Mouse (Mus musculus): ENCODE results near the gene Vamp4. TPM values are rescaled to one million over a fixed set of nuclear protein-coding genes. Genes with fewer than 3 reads are reported as not detected.

Gene Vamp4
- total RNA-seq, 1 experiment: 7.3 TPM

DNA sequence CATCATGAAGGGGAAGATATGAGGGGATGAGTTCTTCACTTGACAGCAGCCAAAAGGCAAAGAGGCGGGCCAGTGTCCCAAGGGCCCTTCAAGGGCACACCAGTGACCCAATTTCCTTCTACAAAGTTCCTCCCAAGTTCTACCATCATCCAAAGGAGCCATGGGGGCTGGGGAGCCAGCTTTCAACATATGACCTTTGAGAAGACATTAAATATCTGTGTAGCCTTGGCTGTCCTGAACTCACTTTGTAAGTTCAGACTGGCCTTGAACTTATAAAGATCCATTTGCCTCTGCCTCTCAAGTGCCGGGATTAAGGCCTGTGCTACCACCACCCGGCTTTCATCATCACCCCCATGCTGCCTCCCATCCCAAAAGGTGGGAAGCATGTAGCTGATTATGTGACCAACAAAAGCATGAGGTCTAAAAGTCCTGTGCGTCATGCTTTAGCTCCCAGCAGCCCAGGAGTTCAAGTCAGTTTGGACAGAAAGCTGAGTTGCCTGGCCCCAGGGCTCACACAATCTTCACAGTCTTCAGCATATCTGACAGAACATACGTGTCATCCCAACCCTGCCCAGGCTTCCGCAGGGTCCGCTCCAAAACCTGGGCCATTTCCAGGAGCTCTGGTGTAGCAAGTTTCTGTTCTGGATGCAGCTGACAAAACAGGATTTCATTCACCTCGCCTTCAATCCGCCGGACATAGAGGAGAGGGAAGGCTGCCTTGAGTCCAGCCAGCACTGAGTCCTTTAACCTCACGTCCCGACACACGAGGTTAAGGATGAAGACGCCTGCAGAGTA, 36.4 kb upstream of the Vamp4 start:
- no peak for DNase-seq (ENCODE audit: low read depth, low spot score)
- H3K4me3 ChIP-seq (ENCODE audit: insufficient read depth in 1 of 2, low read depth in 1 of 2, low read length in 2 of 2, poor library complexity in 1 of 2, severe bottlenecking in 1 of 2): no peak overlapping the region
- no peak overlapping the region for H3K27ac ChIP-seq (ENCODE audit: insufficient read depth, low read depth, low read length, poor library complexity, severe bottlenecking)
- H3K9ac ChIP-seq (ENCODE audit: insufficient read depth, low read depth, low read length, poor library complexity, severe bottlenecking): no peak overlapping the region
- H3K36me3 ChIP-seq (ENCODE audit: control insufficient read depth, insufficient read depth, low read length, poor library complexity, severe bottlenecking): peaks cover 31% of the 10 kb centered on the region
- no peaks in the 10 kb centered on the region for H3K4me1 ChIP-seq (ENCODE audit: control insufficient read depth in 2 of 2, insufficient read depth in 2 of 2, low read length in 2 of 2, poor library complexity in 1 of 2)
- in situ Hi-C loops (cut with MboI; ENCODE audit: low sequenced_read_pairs in 2 of 2, unreplicated experiment in 2 of 2): no loop called here
- H3K9me3 ChIP-seq (ENCODE audit: control insufficient read depth, insufficient read depth, low read depth, low read length): no peaks in the 10 kb centered on the region
- no peak for TF ChIP-seq CHD2 (IDR thresholded peaks at IDR 0.05; ENCODE audit: low read depth, low read length)
- TF ChIP-seq ZC3H11A (IDR thresholded peaks at IDR 0.05; ENCODE audit: borderline replicate concordance, low read depth, low read length): no peak
- TF ChIP-seq HCFC1 (IDR thresholded peaks at IDR 0.05; ENCODE audit: borderline replicate concordance, insufficient read depth, low read length): no peak
- no peak for TF ChIP-seq MAFK (IDR thresholded peaks at IDR 0.05; ENCODE audit: insufficient read depth, low read depth, low read length)
- no peak for TF ChIP-seq ZNF384 (IDR thresholded peaks at IDR 0.05; ENCODE audit: low read depth, low read length)

DNA sequence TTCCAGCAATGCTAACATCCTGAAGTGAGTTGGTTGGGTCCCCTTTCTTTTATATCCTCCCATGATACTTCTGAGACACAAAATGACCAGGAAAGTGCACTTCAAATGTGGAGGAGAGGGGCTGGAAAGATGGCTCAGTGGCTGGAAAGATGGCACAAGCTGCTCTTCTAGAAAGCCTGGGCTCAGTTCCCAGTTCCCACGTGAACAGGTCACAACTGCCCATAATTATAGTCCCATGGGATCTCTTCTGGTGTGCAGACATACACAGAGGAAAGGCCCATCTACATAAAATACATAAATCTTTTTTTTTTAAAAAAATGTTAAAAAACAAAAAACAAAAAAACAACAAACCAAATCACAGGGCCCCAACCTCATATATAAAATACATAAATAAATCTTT, 27.1 kb upstream of the Vamp4 start:
- H3K9ac ChIP-seq (ENCODE audit: insufficient read depth, low read depth, low read length, poor library complexity, severe bottlenecking): no peak overlapping the region
- H3K36me3 ChIP-seq (ENCODE audit: control insufficient read depth, insufficient read depth, low read length, poor library complexity, severe bottlenecking): peaks cover 44% of the 10 kb centered on the region

DNA sequence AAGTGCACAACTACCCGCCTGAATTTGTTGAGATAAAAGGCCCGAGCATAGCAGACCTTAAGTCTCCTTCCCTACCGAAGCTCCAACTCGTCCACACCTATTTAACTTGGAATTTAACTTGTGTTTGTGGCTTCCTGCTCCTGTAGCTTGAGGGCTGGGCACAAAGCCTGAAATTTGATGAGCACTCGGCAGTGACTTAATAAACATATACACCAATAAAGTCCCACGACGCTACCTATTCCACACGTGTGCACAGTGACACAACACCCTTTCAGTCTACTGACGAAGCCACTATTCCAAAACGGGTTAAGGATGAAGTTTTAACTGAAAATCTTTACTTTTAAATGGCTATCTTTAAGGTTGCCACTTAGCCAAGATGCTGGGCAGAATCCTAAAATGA, 22.7 kb upstream of the Vamp4 start:
- no peak overlapping the region for H3K27ac ChIP-seq (ENCODE audit: insufficient read depth, low read depth, low read length, poor library complexity, severe bottlenecking)
- DNase-seq (ENCODE audit: low read depth, low spot score): no peak
- TF ChIP-seq HCFC1 (IDR thresholded peaks at IDR 0.05; ENCODE audit: borderline replicate concordance, insufficient read depth, low read length): no peak
- no peaks in the 10 kb centered on the region for H3K9me3 ChIP-seq (ENCODE audit: control insufficient read depth, insufficient read depth, low read depth, low read length)
- in situ Hi-C loops (cut with MboI; ENCODE audit: low sequenced_read_pairs in 2 of 2, unreplicated experiment in 2 of 2): no loop called here
- peak overlapping the region; percentile 74 to 83 for H3K4me3 ChIP-seq (ENCODE audit: insufficient read depth in 1 of 2, low read depth in 1 of 2, low read length in 2 of 2, poor library complexity in 1 of 2, severe bottlenecking in 1 of 2)
- peaks cover 23% of the 10 kb centered on the region for H3K36me3 ChIP-seq (ENCODE audit: control insufficient read depth, insufficient read depth, low read length, poor library complexity, severe bottlenecking)
- peaks cover 3 to 5% of the 10 kb centered on the region in 2 experiments; a peak in 1 of 4 replicates for H3K4me1 ChIP-seq (ENCODE audit: control insufficient read depth in 2 of 2, insufficient read depth in 2 of 2, low read length in 2 of 2, poor library complexity in 1 of 2)
- peak overlapping the region; percentile 94 for H3K9ac ChIP-seq (ENCODE audit: insufficient read depth, low read depth, low read length, poor library complexity, severe bottlenecking)

More for the DNA sequence above, 27.1 kb upstream of the Vamp4 start:
- Histone ChIP-seq H3K4me3 (ENCODE audit: insufficient read depth in 1 of 2, low read depth in 1 of 2, low read length in 2 of 2, poor library complexity in 1 of 2, severe bottlenecking in 1 of 2) (no peak overlapping the region), H3K9me3 (ENCODE audit: control insufficient read depth, insufficient read depth, low read depth, low read length) (no peaks in the 10 kb centered on the region), H3K27ac (ENCODE audit: insufficient read depth, low read depth, low read length, poor library complexity, severe bottlenecking) (no peak overlapping the region), H3K4me1 (ENCODE audit: control insufficient read depth in 2 of 2, insufficient read depth in 2 of 2, low read length in 2 of 2, poor library complexity in 1 of 2) (peaks cover 0 to 5% of the 10 kb centered on the region in 2 experiments; a peak in 1 of 4 replicates)
- TF ChIP-seq MAFK (IDR thresholded peaks at IDR 0.05; ENCODE audit: insufficient read depth, low read depth, low read length): no peak
- TF ChIP-seq ZC3H11A (IDR thresholded peaks at IDR 0.05; ENCODE audit: borderline replicate concordance, low read depth, low read length): no peak
- TF ChIP-seq ZNF384 (IDR thresholded peaks at IDR 0.05; ENCODE audit: low read depth, low read length): no peak
- TF ChIP-seq CHD2 (IDR thresholded peaks at IDR 0.05; ENCODE audit: low read depth, low read length): no peak
- TF ChIP-seq HCFC1 (IDR thresholded peaks at IDR 0.05; ENCODE audit: borderline replicate concordance, insufficient read depth, low read length): no peak
- in situ Hi-C loops (cut with MboI; ENCODE audit: low sequenced_read_pairs in 2 of 2, unreplicated experiment in 2 of 2): no loop called here
- no peak for DNase-seq (ENCODE audit: low read depth, low spot score)

DNA sequence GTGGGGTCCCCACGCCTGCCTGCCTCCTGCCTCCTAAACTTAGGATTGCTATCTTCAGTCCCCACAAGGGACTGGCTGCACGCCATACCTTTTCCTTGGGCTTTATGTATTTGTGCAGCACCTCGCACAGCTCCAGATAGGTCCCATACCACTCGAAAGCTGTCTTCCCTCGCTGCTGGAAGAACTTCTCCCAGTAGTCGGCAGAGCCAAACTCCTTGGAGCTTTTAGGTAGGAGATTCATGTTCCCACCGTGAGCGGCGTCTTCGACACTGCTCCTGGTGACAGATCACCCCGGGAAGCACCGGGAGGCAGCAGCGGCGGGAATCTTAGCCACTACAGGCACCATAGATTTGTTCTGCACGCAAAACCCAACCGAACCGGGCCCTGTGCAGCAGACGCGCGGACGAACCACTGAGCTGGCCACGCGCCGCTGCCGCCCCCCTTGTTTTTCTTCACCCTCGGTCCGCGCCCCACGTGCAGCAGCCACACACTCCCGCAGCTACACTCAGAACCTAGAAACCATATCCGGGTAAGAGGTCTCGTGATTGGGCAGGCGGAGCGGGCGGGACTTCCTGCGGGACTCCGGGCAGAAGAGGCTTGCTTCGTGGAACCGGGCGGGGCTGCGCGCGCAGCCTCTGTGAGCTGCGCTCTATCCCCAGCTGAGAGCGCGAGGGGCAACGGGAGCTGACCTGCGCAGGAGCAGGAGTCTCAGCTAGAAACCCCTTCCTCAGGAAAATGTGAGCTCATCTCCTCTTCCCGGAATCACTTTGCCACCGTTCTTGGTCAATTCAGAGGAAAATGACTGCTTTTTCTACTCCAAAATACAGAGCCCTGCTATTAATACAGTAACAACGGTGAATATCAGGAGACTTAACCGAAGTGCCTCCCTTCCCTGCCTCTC, 22.0 kb upstream of the Vamp4 start, which contains the start of gene Mettl13:
Gene Mettl13, minus strand, starts transcription at position 536 of the 901 bp plus-strand sequence.
- no peak within 1 kb of the TSS; the same call in 1 of the 2 replicates for H3K27ac ChIP-seq (ENCODE audit: insufficient read depth, low read depth, low read length, poor library complexity, severe bottlenecking)
- in situ Hi-C loops (cut with MboI; ENCODE audit: low sequenced_read_pairs in 2 of 2, unreplicated experiment in 2 of 2): no loop called here
- H3K9me3 ChIP-seq (ENCODE audit: control insufficient read depth, insufficient read depth, low read depth, low read length): no peaks in the 10 kb centered on the region
- H3K36me3 ChIP-seq (ENCODE audit: control insufficient read depth, insufficient read depth, low read length, poor library complexity, severe bottlenecking): peaks cover 18% of the 10 kb centered on the region
- no peak for TF ChIP-seq CHD2 (IDR thresholded peaks at IDR 0.05; ENCODE audit: low read depth, low read length)
- no peak for TF ChIP-seq MAFK (IDR thresholded peaks at IDR 0.05; ENCODE audit: insufficient read depth, low read depth, low read length)
- TF ChIP-seq HCFC1 (IDR thresholded peaks at IDR 0.05; ENCODE audit: borderline replicate concordance, insufficient read depth, low read length): 0 out of 2 replicates have a peak, but pooled peaks have one; percentile 10
- no peak for TF ChIP-seq ZNF384 (IDR thresholded peaks at IDR 0.05; ENCODE audit: low read depth, low read length)
- TF ChIP-seq ZC3H11A (IDR thresholded peaks at IDR 0.05; ENCODE audit: borderline replicate concordance, low read depth, low read length): no peak
- H3K4me3 ChIP-seq (ENCODE audit: insufficient read depth in 1 of 2, low read depth in 1 of 2, low read length in 2 of 2, poor library complexity in 1 of 2, severe bottlenecking in 1 of 2): peak within 1 kb of the TSS; percentile 74 to 83
- peak within 1 kb of the TSS; percentile 94 for H3K9ac ChIP-seq (ENCODE audit: insufficient read depth, low read depth, low read length, poor library complexity, severe bottlenecking)
- peaks cover 3 to 5% of the 10 kb centered on the region in 2 experiments; a peak in 1 of 4 replicates for H3K4me1 ChIP-seq (ENCODE audit: control insufficient read depth in 2 of 2, insufficient read depth in 2 of 2, low read length in 2 of 2, poor library complexity in 1 of 2)
- DNase-seq (ENCODE audit: low read depth, low spot score): peak; percentile 84
